Mouse (Mus musculus) heart, adult 11 months (tissue): ENCODE results near the gene Bcam.

Experiments
- DNase-seq: peaks from one replicate; pipeline ENCODE4 v3.0.0; 2022

The Bcam gene

DNA sequence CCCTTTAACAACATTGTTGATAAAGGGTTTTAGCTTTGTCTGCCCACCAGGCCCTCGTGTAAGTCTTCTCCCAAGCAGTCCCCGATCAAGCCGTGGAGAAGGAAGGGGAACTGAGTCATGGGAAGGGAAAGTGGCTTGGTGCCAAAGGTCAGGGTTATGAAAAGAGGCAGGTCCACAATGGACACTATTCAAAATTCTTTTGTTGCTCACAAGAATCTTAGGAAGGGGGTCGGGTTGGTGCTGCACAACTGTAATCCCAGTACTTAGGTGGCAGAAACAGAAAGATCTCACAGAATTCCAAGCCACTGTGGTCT lies 19.8 kb downstream of the Bcam start:
- peak; percentile 93 for DNase-seq

GRCm38 (mm10) chr7:19750217-19751069 lies 20.4 kb downstream of the Bcam start, which contains the start of gene Nectin2:
Gene Nectin2 (minus strand): TSS chr7:19750483.
- DNase-seq: peak; percentile 99

DNA sequence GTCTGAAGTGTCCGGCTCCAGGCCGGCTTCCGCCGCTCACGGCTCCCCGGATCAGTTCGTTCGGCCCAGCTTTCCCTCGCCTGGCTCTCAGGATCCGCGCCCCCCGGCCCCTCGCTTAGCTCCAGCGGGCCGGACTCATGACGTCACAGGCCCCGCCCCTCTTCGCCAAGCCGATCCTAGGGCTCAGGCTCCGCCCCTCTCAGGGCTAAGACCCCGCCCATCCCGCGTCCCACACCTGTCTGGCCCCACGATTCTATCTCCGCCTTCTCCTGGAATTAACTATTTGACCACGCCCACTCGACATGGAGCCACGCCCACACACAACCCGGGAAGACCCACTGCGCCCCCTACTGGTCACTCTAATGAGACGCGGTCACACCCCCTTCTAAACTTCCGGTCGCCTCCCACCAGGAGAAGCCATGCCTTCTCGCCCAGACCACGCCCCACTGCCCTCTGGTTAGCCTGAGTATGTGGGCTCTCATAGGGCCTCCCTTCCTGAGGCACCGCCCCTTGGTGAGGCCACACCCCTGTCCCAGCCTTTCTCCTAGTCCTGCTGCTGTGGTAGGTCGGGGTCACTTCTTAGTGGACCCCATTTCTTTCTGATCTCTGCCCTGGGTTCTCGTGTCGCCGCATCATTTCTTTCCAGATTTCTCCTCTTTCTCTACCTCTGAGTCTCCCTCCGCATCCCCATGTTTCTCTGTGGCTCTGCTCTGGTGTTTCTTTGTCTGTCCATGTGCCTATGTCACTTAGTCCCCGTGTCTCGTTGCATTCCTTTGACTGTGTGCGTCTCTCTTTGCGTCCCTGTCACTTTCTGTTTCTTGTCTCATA lies 21.2 kb downstream of the Bcam start:
- DNase-seq: peak; percentile 100

DNA sequence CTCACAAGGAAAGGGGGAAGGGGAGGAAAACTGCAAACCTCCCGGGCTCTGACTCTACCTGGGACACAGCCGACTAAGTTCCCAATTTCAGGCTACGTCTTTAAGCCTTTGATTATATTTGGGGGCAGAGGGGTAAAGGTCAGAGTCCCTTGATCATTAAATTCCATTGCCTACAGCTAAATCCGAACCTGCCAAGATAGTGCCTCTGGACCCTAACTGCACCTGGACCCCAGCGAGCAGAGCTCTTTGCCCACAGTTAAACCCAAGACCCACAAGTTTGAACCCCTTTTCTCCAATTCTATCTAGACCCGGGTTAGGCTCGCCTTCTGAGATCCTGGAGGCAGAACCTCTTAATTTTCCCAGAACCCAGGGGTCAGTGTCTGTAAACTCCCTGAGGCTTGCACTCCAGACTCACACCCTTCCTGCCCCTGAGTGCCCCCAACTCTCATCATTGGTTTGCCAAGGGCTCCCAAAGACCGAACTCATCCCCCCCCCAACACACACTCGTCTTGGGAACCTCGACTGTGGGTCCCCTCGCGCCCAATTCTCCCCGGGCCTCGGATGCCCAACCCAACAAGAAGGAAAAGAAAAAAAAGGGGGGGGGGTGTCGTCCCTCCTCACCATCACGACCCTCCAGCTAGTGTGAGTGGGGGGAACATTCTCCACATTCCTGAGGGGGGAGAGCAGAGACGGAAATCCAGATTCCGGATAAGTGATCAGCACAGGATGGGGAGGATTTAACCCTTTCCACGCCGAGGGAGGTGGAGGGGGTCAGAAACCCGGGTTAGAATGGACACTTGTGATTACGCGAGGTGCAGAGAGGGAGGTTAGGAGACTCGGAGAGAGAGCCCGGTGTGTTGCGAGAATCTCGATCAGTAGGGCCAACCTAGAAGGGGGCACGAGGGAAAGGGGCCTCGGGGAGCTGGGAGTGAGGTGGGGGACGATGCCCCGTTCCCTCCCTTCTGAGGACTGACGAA lies 22.3 kb downstream of the Bcam start:
- peak; percentile 97 for DNase-seq

DNA sequence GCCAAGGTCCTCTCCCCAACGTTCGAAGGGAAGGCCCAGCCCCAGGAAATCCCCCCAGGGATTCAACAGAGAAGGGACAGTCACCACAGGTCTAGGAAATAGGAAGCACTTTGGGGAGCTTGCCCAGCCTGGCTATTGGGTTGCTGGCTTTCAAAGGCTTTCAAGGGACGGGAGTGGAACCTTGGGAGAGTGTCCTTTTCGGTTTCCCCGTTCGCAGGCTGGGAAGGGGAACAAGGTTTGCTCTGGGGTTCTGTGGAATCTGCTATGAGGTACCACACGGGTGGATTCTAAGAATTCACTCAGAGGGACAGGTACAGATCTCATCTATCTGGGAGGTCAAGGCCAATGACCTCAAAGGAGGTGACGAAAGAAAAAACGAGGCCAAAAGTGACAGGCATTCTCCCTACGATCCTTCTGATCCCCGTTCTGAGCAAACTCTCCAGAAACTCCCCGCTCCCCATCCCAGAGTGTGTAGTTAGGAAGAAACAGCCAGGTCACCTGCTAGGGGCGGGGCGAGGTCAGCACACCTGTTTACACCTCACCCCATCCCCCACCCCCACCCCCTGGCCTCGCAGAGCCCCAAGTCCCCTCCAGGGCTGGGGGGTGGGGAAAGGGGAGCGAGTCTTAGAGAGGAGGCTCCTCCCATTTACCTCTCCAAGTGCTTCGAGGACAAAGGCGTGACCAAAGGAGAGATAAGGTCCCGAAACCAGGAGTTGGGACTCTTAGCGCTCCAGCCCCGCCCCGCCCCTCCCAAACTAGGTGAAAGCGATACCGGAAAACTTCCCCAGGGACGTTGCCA lies 23.2 kb downstream of the Bcam start:
- peak; percentile 95 for DNase-seq

- peak; percentile 90 for DNase-seq
Observed at GRCm38 (mm10) chr7:19746426-19747201, 24.2 kb downstream of the Bcam start.

GRCm38 (mm10) chr7:19745971-19746370 lies 24.8 kb downstream of the Bcam start:
- DNase-seq: peak; percentile 95

DNA sequence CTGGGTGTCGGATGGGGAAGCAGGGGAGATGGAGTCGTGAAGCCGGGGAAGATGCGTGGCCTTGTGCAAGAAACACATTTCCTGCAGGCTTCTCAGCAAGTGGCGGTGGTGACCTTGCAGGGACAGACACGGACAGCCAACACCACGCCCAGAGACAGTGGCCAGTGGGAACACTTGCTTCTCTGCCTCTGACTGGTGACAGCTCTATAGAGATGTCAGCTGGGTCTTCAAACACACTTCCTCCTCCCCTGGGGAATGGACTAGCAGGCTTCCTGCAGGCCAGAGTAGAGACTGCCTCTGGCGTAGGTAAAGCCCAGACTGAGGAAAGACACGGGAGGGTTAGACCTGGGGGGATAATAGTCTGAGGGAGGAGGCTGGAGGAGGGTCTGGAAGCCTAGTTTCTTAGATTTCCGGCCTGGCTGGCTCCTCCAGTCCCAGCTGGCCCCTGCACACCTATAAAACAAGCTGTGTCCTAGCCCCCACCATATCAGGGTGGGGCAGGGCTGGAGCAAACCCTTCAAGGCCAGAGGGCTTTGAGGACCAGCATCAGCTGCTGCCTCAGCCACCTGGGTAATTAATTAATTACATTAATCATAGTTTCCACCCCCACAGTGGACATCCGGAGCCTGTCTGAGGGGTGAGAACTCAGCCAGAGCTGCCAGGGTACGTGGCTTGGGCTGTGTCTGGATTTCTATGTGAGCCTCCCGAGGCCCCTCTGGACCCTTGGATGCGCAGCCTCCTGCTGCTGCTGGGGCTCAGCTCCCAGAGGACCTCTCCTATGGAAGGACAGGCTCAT lies 26.0 kb downstream of the Bcam start:
- peak; percentile 99 for DNase-seq

- peak; percentile 91 for DNase-seq
Observed at GRCm38 (mm10) chr7:19743791-19744190, 27.0 kb downstream of the Bcam start.

GRCm38 (mm10) chr7:19742468-19742867 lies 28.3 kb downstream of the Bcam start:
- no peak for DNase-seq

DNA sequence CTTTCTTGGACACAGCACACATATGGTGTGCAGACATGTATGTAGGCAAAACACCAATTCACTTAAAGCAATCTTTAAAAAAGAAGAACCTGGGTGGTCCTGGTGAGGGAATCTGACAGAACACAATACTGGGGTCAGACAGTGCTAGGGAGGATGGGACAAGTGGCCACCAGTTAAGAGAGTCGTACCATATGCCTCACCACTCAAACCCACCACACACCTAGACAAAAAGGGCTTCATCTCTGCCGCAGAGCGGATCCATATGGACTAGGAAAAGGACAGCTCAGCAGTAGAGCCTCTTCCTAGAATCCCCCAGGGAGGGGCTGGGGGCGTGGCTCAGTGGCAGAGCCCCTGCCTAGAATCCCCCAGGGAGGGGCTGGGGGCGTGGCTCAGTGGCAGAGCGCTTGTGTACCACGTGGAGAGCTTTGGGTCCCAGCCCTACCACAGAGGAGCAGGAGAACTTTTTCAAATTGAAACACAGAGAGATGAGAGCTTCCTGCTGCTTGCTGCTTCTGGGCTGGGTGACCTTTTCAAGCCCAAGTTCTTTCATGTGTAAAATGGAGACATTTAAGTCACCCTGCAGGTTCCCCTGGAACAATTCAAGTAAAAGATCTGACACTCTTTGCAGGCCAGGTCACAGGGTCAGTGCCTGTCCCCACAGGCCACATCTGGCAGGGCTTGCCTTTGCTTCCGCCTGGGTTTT lies 29.3 kb downstream of the Bcam start:
- DNase-seq: peak; percentile 91

DNA sequence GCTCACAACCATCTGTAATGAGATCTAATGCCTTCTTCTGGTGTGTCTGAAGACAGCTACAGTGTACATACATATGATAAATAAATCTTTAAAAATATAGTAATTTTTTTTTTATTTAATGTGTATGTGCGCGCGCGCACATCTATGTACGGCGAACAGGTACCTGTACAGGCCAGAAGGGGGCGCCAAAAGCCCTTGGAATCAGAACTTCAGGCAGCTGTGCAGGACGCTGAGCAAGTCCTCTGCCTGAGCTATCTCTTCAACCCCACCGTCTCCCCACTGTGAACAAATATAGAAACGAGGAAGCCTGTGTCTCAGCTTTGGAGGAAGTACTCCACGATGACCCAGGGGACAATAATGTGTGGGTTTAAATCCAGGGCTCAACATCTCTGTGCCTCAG lies 30.5 kb downstream of the Bcam start:
- no peak for DNase-seq

GRCm38 (mm10) chr7:19738771-19739170 lies 32.0 kb downstream of the Bcam start:
- no peak for DNase-seq

GRCm38 (mm10) chr7:19736389-19737057 lies 34.3 kb downstream of the Bcam start:
- DNase-seq: peak; percentile 91

DNA sequence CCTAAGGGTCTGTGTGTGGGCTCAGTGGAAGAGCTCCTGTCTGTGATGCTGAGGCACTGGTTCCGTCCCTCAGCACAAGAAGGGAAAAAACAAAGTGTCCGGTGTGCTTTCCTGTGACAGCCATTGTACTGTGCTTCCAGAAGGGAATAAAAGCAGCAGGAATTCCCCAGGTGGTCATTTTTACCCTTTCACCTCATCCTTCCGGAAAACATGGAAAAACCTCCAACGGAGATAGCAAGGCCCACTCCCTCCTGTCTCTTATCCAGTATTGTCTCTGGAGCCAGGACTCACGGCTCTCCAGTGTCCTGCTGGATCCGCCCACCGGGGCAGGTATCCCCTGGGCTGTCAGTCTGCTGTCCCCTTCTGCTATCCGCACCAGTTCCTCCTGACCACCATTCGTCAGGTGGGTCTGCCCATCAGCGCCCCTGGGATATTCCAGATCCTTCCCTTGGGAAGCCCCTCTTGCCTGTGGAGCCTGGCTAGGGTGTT lies 36.6 kb downstream of the Bcam start:
- peak; percentile 92 for DNase-seq

- DNase-seq: no peak
Observed at GRCm38 (mm10) chr7:19726541-19726940, 44.3 kb downstream of the Bcam start.

- DNase-seq: no peak
Observed at GRCm38 (mm10) chr7:19724167-19724566, 46.6 kb downstream of the Bcam start.

- DNase-seq: peak; percentile 99
Observed at GRCm38 (mm10) chr7:19722754-19723195, 48.0 kb downstream of the Bcam start.

DNA sequence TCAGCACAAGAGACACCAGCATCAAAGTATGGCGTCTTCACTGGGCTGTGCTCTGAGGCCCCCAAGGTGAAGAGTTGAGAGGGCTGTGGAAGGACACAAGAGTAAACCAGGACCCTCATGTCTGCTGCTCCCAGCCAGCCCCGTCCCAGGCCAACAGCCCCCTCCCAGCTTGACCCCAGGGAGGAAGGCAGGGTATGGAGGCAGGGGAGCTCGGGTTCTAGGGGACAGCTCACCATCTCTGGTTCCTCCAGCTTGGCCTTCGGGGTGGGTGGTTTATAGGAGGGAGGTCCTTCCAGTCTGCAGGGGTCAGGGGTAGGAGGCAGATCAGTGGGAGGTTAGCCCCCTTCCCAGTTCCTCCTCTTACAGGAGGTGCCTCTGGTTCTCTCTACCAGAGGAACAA lies 51.6 kb downstream of the Bcam start:
- DNase-seq: peak; percentile 92
